In genomic region chr4:46526798-46527557, GRCm38 (mm10) we compare ENCODE assay signal across 7 mouse cellular contexts. TPM values are rescaled to one million over a fixed set of nuclear protein-coding genes. Genes with fewer than 3 reads are reported as not detected.
DNase-seq lines count a peak whose midpoint lies in the region; ATAC-seq and TF ChIP-seq lines count a peak whose summit lies in the region.

No protein-coding gene starts in this region.

- H3K4me1 ChIP-seq in limb, embryonic 14.5 days (ENCODE audit: control insufficient read depth, insufficient read depth, low read length): no peaks in the 10 kb centered on the region
- peaks cover 4% of the 10 kb centered on the region; the same call in 1 of the 2 replicates for H3K4me1 ChIP-seq in neural tube, embryonic 15.5 days

- DNase-seq in 416B (ENCODE audit: low read depth): peak; percentile 58
- DNase-seq in CD4-positive helper T cell, adult 2 months (ENCODE audit: low read depth, low spot score): peak; percentile 67
- DNase-seq in limb, embryonic 14.5 days (ENCODE audit: low spot score): no peak
- no peak for DNase-seq in cerebellum, adult 9-11 months
- DNase-seq in gastrocnemius, adult 8-10 months (ENCODE audit: low spot score in 2 of 2): no peak

- peak overlapping the region; percentile 45 for H3K4me2 ChIP-seq in limb, embryonic 14.5 days (replicated peaks; ENCODE audit: low read depth, low read length, severe bottlenecking)
- peak overlapping the region; percentile 51 for H3K4me2 ChIP-seq in neural tube, embryonic 15.5 days

- ATAC-seq in erythroid progenitor cell, adult 5-6 weeks (replicated peaks; ENCODE audit: low FRiP score, poor library complexity, severe bottlenecking): peak; percentile 90
- ATAC-seq in limb, embryonic 14.5 days (ENCODE audit: low FRiP score, low read depth): no peak
- no peak for ATAC-seq in neural tube, embryonic 15.5 days (ENCODE audit: low FRiP score)

- no peak for TF ChIP-seq POLR2A in limb, embryonic 14.5 days (IDR thresholded peaks at IDR 0.05; ENCODE audit: borderline replicate concordance, extremely low read depth, insufficient read depth, insufficient read length)

- H3K36me3 ChIP-seq in limb, embryonic 14.5 days (ENCODE audit: control insufficient read depth, insufficient read depth, low read length): no peaks in the 10 kb centered on the region
- no peaks in the 10 kb centered on the region for H3K36me3 ChIP-seq in neural tube, embryonic 15.5 days

- no peaks in the 10 kb centered on the region for H3K9me3 ChIP-seq in limb, embryonic 14.5 days (ENCODE audit: control insufficient read depth, low read length)
- no peaks in the 10 kb centered on the region for H3K9me3 ChIP-seq in neural tube, embryonic 15.5 days (replicated peaks)

- WGBS in limb, embryonic 14.5 days: 36% methylated on average over 17 of the region's 17 CpGs
- 36% methylated on average over 17 of the region's 17 CpGs for WGBS in neural tube, embryonic 15.5 days

- peak overlapping the region; percentile 21 for H3K4me3 ChIP-seq in limb, embryonic 14.5 days (replicated peaks; ENCODE audit: low read length)
- H3K4me3 ChIP-seq in neural tube, embryonic 15.5 days (replicated peaks): peak overlapping the region; percentile 20

- H3K27me3 ChIP-seq in limb, embryonic 14.5 days (ENCODE audit: control insufficient read depth, insufficient read depth, low read length): no peaks in the 10 kb centered on the region
- H3K27me3 ChIP-seq in neural tube, embryonic 15.5 days (replicated peaks): 0 out of 2 replicates have a peak, but pooled peaks cover 2% of the 10 kb centered on the region

- no peak overlapping the region for H3K9ac ChIP-seq in limb, embryonic 14.5 days (ENCODE audit: low read depth, low read length, severe bottlenecking)
- 0 out of 2 replicates have a peak overlapping the region, but pooled peaks have one; percentile 26 for H3K9ac ChIP-seq in neural tube, embryonic 15.5 days (replicated peaks)

- H3K27ac ChIP-seq in limb, embryonic 14.5 days (replicated peaks; ENCODE audit: low read depth, low read length): no peak overlapping the region
- H3K27ac ChIP-seq in neural tube, embryonic 15.5 days (replicated peaks): no peak overlapping the region

RNA-seq across cellular contexts. Expression of gene Trim14, which starts 9.0 kb away (rescaled TPM):
- total RNA-seq in erythroid progenitor cell, adult 5-6 weeks (2015; ENCODE audit: low replicate concordance): 2.5 and 2.9 TPM in 2 replicates
- total RNA-seq in erythroid progenitor cell, adult 5-6 weeks (2017; ENCODE audit: low replicate concordance): 9.2 TPM in 1 of 2 replicates, not detected in the other
- polyA plus RNA-seq in limb, embryonic 14.5 days (2012; rRNA removed): 1.6 and 2.5 TPM in 2 replicates
- polyA plus RNA-seq in limb, embryonic 14.5 days (2014; fragmentation: Nextera tagmentation; extraction: Ambion mirVana): 2.6 and 3.3 TPM in 2 replicates
- 1.5 and 5.1 TPM in 2 replicates for polyA plus RNA-seq in neural tube, embryonic 15.5 days (2015; fragmentation: Nextera tagmentation; extraction: Ambion mirVana)
- total RNA-seq in gastrocnemius, adult 8-10 months (2022): under 1 TPM in 3 of 4 experiments, not detected in 1; 0.58 to 0.77 (median 0.62) TPM

RNA-seq across cellular contexts. Expression of gene Nans, which starts 37.9 kb away (rescaled TPM):
- 25.6 and 32.4 TPM in 2 replicates for total RNA-seq in erythroid progenitor cell, adult 5-6 weeks (2015; ENCODE audit: low replicate concordance)
- total RNA-seq in erythroid progenitor cell, adult 5-6 weeks (2017; ENCODE audit: low replicate concordance): 22.1 and 29.0 TPM in 2 replicates
- 75.9 and 82.4 TPM in 2 replicates for polyA plus RNA-seq in limb, embryonic 14.5 days (2012; rRNA removed)
- polyA plus RNA-seq in limb, embryonic 14.5 days (2014; fragmentation: Nextera tagmentation; extraction: Ambion mirVana): 84.1 and 84.5 TPM in 2 replicates
- polyA plus RNA-seq in neural tube, embryonic 15.5 days (2015; fragmentation: Nextera tagmentation; extraction: Ambion mirVana): 76.5 and 85.4 TPM in 2 replicates
- total RNA-seq in gastrocnemius, adult 8-10 months (2022): 10 to 100 TPM; 15.3 to 19.1 (median 16.8) TPM

Comparison
In these comparisons a context has a peak if more than half of its experiments do, and no peak if none do; other contexts are left out.
1. DNase-seq: peak in 416B (single experiment) and CD4-positive helper T cell, adult 2 months (single experiment); none in limb, embryonic 14.5 days (single experiment), cerebellum, adult 9-11 months (single experiment) and gastrocnemius, adult 8-10 months (0 of 2).